Mouse (Mus musculus) adrenal gland, adult (tissue): Measurements from ENCODE around the gene Stim1.
"Not testable (repeated sequence)": the region's sequence is repeated elsewhere in the genome, so short reads cannot be mapped to it uniquely, and the experiment has no call there.

Experiments
- DNase-seq, 2 experiments: peaks; one replicate each; pipeline ENCODE4 v3.0.0; 2022 to 2023; ENCODE audit warnings: low spot score in 1 of 2; ENCODE audit not compliant: inconsistent age in 2 of 2

The Stim1 gene

GRCm38 (mm10) chr7:102349236-102349635 is 81.6 kb downstream of the Stim1 start:
- DNase-seq = peak in 1 of 2 experiments; percentile 42

- DNase-seq = no peak
These were observed 85.8 kb downstream of the Stim1 start for GRCm38 (mm10) chr7:102353420-102353819.

- DNase-seq = no peak
These were observed 90.5 kb downstream of the Stim1 start for GRCm38 (mm10) chr7:102358124-102358523.

GRCm38 (mm10) chr7:102361297-102361696 is 93.7 kb downstream of the Stim1 start:
- DNase-seq = no peak

GRCm38 (mm10) chr7:102363853-102364252 is 96.2 kb downstream of the Stim1 start:
- no peak for DNase-seq

- peak; percentile 22 to 64 for DNase-seq
These were observed 102.1 kb downstream of the Stim1 start for GRCm38 (mm10) chr7:102369661-102370060.

- DNase-seq = peak; percentile 65 to 85
These were observed 102.9 kb downstream of the Stim1 start for GRCm38 (mm10) chr7:102370526-102370925.

GRCm38 (mm10) chr7:102373382-102374072 is 105.9 kb downstream of the Stim1 start:
- DNase-seq = no peak

GRCm38 (mm10) chr7:102383221-102383620 is 115.6 kb downstream of the Stim1 start:
- DNase-seq = no peak

- no peak for DNase-seq
These were observed 118.4 kb downstream of the Stim1 start for GRCm38 (mm10) chr7:102385973-102386372.

- no peak for DNase-seq
These were observed 121.5 kb downstream of the Stim1 start for GRCm38 (mm10) chr7:102389082-102389481.

- no peak for DNase-seq
These were observed 126.3 kb downstream of the Stim1 start for GRCm38 (mm10) chr7:102393898-102394297.

GRCm38 (mm10) chr7:102395894-102396293 is 128.3 kb downstream of the Stim1 start:
- DNase-seq = peak; percentile 31 to 56

GRCm38 (mm10) chr7:102396331-102396730 is 128.7 kb downstream of the Stim1 start:
- DNase-seq = no peak

- no peak for DNase-seq
These were observed 131.7 kb downstream of the Stim1 start for GRCm38 (mm10) chr7:102399180-102399731.

GRCm38 (mm10) chr7:102404118-102404517 is 136.5 kb downstream of the Stim1 start:
- no peak for DNase-seq

GRCm38 (mm10) chr7:102407440-102407839 is 139.8 kb downstream of the Stim1 start:
- no peak for DNase-seq

- not testable (repeated sequence) for DNase-seq
These were observed 147.7 kb downstream of the Stim1 start for GRCm38 (mm10) chr7:102415272-102415671.

GRCm38 (mm10) chr7:102415841-102416240 is 148.2 kb downstream of the Stim1 start:
- DNase-seq = no peak

GRCm38 (mm10) chr7:102417398-102417797 is 149.8 kb downstream of the Stim1 start:
- DNase-seq = peak; percentile 36 to 83

GRCm38 (mm10) chr7:102422036-102422435 is 154.4 kb downstream of the Stim1 start:
- no peak for DNase-seq

- DNase-seq = no peak
These were observed 158.5 kb downstream of the Stim1 start for GRCm38 (mm10) chr7:102425933-102426685.
